Mouse (Mus musculus) limb, embryonic 15.5 days (tissue): Measurements from ENCODE around the gene Srsf7. TPM values are rescaled to one million over a fixed set of nuclear protein-coding genes. Genes with fewer than 3 reads are reported as not detected.

ENCODE experiments used
- polyA plus RNA-seq: library from polyadenylated mRNA; unstranded; fragments of >200 nt; fragmentation: Nextera tagmentation; extraction: Ambion mirVana; gene quantifications from 2 replicates; pipeline ENCODE4 v1.2.1, GENCODE M21; 2015

Srsf7 gene
- polyA plus RNA-seq, 1 experiment from 2014 or later: 517 TPM

Other genes with a start within 250 kb of the Srsf7 start
- gene Hnrnpll, start 145.0 kb downstream of the Srsf7 start, polyA plus RNA-seq: 41.9 and 47.6 TPM in 2 replicates
- 12.9 and 14.1 TPM in 2 replicates for gene Galm, start 79.8 kb downstream of the Srsf7 start, polyA plus RNA-seq
- gene Ttc39d, start 153 bp upstream of the Srsf7 start, polyA plus RNA-seq: 0.05 TPM in 1 of 2 replicates, not detected in the other
- gene Gemin6, start 17.1 kb upstream of the Srsf7 start, polyA plus RNA-seq: 29.5 and 32.6 TPM in 2 replicates
- 18.8 and 19.0 TPM in 2 replicates for gene Morn2, start 82.9 kb upstream of the Srsf7 start, polyA plus RNA-seq
- 19.3 and 21.2 TPM in 2 replicates for gene Dhx57, start 83.2 kb upstream of the Srsf7 start, polyA plus RNA-seq
- 0.42 and 0.84 TPM in 2 replicates for gene Arhgef33, start 100.1 kb upstream of the Srsf7 start, polyA plus RNA-seq
- gene Gm10190, start 166.2 kb upstream of the Srsf7 start, polyA plus RNA-seq: 1.6 and 2.4 TPM in 2 replicates